In the genomic region with DNA sequence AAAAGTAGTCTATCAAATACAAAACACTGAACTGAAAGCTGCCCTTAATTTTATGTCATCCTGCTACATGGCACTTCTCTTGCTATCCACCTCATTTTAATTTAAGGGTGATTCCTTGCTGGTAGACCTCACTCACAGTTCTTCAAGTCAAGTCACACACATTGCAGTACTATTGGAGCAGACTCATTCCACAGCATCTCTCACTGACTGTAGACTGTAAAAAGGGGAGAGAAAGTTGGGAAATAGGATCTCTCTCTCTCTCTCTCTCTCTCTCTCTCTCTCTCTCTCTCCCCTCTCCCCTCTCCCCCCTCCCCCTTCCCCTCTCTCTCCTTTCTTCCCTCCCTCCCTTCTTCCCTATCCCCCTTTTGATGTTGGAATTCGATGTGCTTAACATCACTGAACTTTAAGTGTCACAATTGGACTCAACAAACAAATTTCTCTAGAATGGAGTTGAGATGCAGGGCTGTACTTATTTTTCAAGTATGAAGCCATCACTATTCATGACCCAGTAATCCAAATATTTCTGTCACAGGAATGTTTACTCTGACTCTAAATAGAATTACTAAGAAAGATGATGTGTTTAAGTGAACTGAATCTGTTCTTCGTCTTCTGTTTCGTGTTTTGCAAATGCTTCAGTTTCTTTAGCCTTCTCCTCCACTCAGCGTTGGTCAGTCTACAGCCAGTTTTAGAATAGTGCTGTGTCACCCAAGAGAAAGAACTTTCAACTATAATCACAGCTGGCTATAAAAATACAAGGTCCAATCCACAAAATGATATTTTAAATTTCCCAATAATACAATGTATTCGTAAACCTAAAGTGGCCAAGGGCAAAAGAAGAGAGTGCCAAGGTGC, we compare ENCODE assay signal across 28 mouse cellular contexts.
A peak's percentile ranks its signal among the peaks of the same experiment; 100 is the strongest.
DNase-seq lines count a peak whose midpoint lies in the region; ATAC-seq and TF ChIP-seq lines count a peak whose summit lies in the region.
"Had no signal": no experiment of that assay in that cellular context is flagged by ENCODE, and none has a peak within 500 bp of the region (broad histone marks: within the 10 kb centered on the region; RNA-seq: fewer than 3 reads in every experiment).

No protein-coding gene starts in this region.

- no peak; the same call in 1 of the 2 replicates for TF ChIP-seq EP300 in lung, postnatal 0 days (IDR thresholded peaks at IDR 0.05)

- peak overlapping the region; percentile 71 for H3K27ac ChIP-seq in lung, embryonic 14.5 days (ENCODE audit: low read depth)
- H3K27ac ChIP-seq in lung, postnatal 0 days (ENCODE audit: low read length), result no peak overlapping the region
- H3K27ac ChIP-seq in stomach, embryonic 15.5 days, result peak overlapping the region; percentile 66
- H3K27ac ChIP-seq: forebrain, embryonic 10.5 days; forebrain, embryonic 13.5 days; heart, adult 2 months; heart, embryonic 10.5 days; heart, embryonic 13.5 days; hindbrain, embryonic 14.5 days had no signal

- no peaks in the 10 kb centered on the region for H3K9me3 ChIP-seq in lung, embryonic 14.5 days (ENCODE audit: low read depth, low read length)
- no peaks in the 10 kb centered on the region for H3K9me3 ChIP-seq in lung, postnatal 0 days (ENCODE audit: low read length)
- no peaks in the 10 kb centered on the region for H3K9me3 ChIP-seq in stomach, embryonic 15.5 days
- H3K9me3 ChIP-seq: forebrain, embryonic 10.5 days; forebrain, embryonic 13.5 days; G1E; heart, embryonic 10.5 days; heart, embryonic 13.5 days had no signal

- no peak overlapping the region for H3K4me2 ChIP-seq in lung, embryonic 14.5 days
- no peak overlapping the region for H3K4me2 ChIP-seq in lung, postnatal 0 days (replicated peaks; ENCODE audit: low read depth, low read length)
- H3K4me2 ChIP-seq in stomach, embryonic 15.5 days, result no peak overlapping the region
- H3K4me2 ChIP-seq: forebrain, embryonic 13.5 days; heart, embryonic 13.5 days; hindbrain, embryonic 14.5 days had no signal

- H3K4me3 ChIP-seq in lung, embryonic 14.5 days (ENCODE audit: low read depth, low read length), result no peak overlapping the region
- H3K4me3 ChIP-seq in lung, postnatal 0 days (ENCODE audit: low read depth, low read length), result no peak overlapping the region
- no peak overlapping the region for H3K4me3 ChIP-seq in stomach, embryonic 15.5 days (replicated peaks)
- H3K4me3 ChIP-seq: forebrain, embryonic 10.5 days; forebrain, embryonic 13.5 days; heart, adult 2 months; heart, embryonic 10.5 days; heart, embryonic 13.5 days had no signal

- H3K27me3 ChIP-seq in lung, embryonic 14.5 days (ENCODE audit: insufficient read depth, low read length), result no peaks in the 10 kb centered on the region
- no peaks in the 10 kb centered on the region for H3K27me3 ChIP-seq in lung, postnatal 0 days (replicated peaks; ENCODE audit: insufficient read depth, low read length)
- H3K27me3 ChIP-seq in stomach, embryonic 15.5 days (replicated peaks), result no peaks in the 10 kb centered on the region
- H3K27me3 ChIP-seq: CH12.LX; forebrain, embryonic 13.5 days; heart, embryonic 13.5 days had no signal

- TF ChIP-seq CTCF in lung, embryonic 14.5 days (IDR thresholded peaks at IDR 0.05; ENCODE audit: low read depth), result no peak
- TF ChIP-seq CTCF in lung, postnatal 0 days (IDR thresholded peaks at IDR 0.05), result no peak

- peaks cover 7% of the 10 kb centered on the region; the same call in 1 of the 2 replicates for H3K4me1 ChIP-seq in lung, embryonic 14.5 days (ENCODE audit: insufficient read depth)
- H3K4me1 ChIP-seq in lung, postnatal 0 days (ENCODE audit: insufficient read depth, low read depth, low read length), result no peaks in the 10 kb centered on the region
- no peaks in the 10 kb centered on the region for H3K4me1 ChIP-seq in stomach, embryonic 15.5 days
- H3K4me1 ChIP-seq: forebrain, embryonic 10.5 days; forebrain, embryonic 13.5 days; heart, embryonic 10.5 days; heart, embryonic 13.5 days had no signal

- peak; percentile 84 for DNase-seq in lung, embryonic 14.5 days
- DNase-seq in lung, postnatal 25 days (ENCODE audit: low spot score), result no peak
- DNase-seq in lung, postnatal 0 days (ENCODE audit: low spot score), result peak; percentile 88
- DNase-seq in lung, postnatal 14 days, result no peak
- DNase-seq in thymus, adult 18-20 months, result no peak
- no peak for DNase-seq in cerebellum, postnatal 25 days
- DNase-seq: adrenal gland, postnatal 10 days; adrenal gland, postnatal 36 days; B cell, adult 2 months; cerebellum, adult 2 months; cerebellum, adult 9-11 months; cerebellum, postnatal 36 days; embryo, embryonic 11 days; gastrocnemius, postnatal 10 days; gastrocnemius, postnatal 36 days; heart, adult 2 months; heart, postnatal 14 days; heart, postnatal 4 days had no signal

- 42% methylated on average over 5 of the region's 5 CpGs for WGBS in lung, embryonic 14.5 days
- WGBS in lung, postnatal 0 days, result 49% methylated on average over 5 of the region's 5 CpGs
- 49% methylated on average over 5 of the region's 5 CpGs for WGBS in stomach, embryonic 15.5 days

- H3K36me3 ChIP-seq in lung, embryonic 14.5 days (ENCODE audit: insufficient read depth), result no peaks in the 10 kb centered on the region
- H3K36me3 ChIP-seq in lung, postnatal 0 days (ENCODE audit: insufficient read depth, low read length), result no peaks in the 10 kb centered on the region
- H3K36me3 ChIP-seq in stomach, embryonic 15.5 days, result no peaks in the 10 kb centered on the region
- H3K36me3 ChIP-seq: forebrain, embryonic 10.5 days; G1E; heart, embryonic 10.5 days; heart, embryonic 13.5 days had no signal

- no peak overlapping the region for H3K9ac ChIP-seq in lung, embryonic 14.5 days
- no peak overlapping the region for H3K9ac ChIP-seq in lung, postnatal 0 days (replicated peaks; ENCODE audit: low read depth)
- H3K9ac ChIP-seq in stomach, embryonic 15.5 days, result no peak overlapping the region
- H3K9ac ChIP-seq: forebrain, embryonic 13.5 days; heart, embryonic 13.5 days; hindbrain, embryonic 14.5 days had no signal

- ATAC-seq in lung, embryonic 14.5 days (ENCODE audit: insufficient read depth), result peak; percentile 84
- peak; percentile 83 for ATAC-seq in lung, postnatal 0 days
- ATAC-seq in stomach, embryonic 15.5 days (ENCODE audit: insufficient read depth, low FRiP score, low read depth), result peak; percentile 43; the same call in 1 of the 2 replicates
- ATAC-seq: forebrain, embryonic 13.5 days; forebrain, embryonic 16.5 days; Patski had no signal

Comparison
In these comparisons a context has a peak if more than half of its experiments do, and no peak if none do; other contexts are left out.
1. DNase-seq: peak in lung, embryonic 14.5 days (single experiment) and lung, postnatal 0 days (single experiment); none in lung, postnatal 25 days (single experiment), lung, postnatal 14 days (single experiment), thymus, adult 18-20 months (0 of 2) and cerebellum, postnatal 25 days (0 of 2).
2. Peak in every context shown above with its lines, with median percentiles within 50 percentile points of each other: ATAC-seq.